Mouse (Mus musculus): ENCODE measurements around the gene Fto. TPM values are rescaled to one million over a fixed set of nuclear protein-coding genes. Genes with fewer than 3 reads are reported as not detected.

The Fto gene
- polyA plus RNA-seq, 1 experiment from 2014 or later: 62.5 TPM

- no peak for ATAC-seq (ENCODE audit: insufficient read depth, low FRiP score, low read depth)
- Histone ChIP-seq H3K9me3 (no peaks in the 10 kb centered on the region), H3K4me1 (peaks cover 12% of the 10 kb centered on the region), H3K27ac (no peak overlapping the region), H3K36me3 (0 out of 2 replicates have a peak, but pooled peaks cover 4% of the 10 kb centered on the region), H3K4me3 (replicated peaks) (no peak overlapping the region), H3K4me2 (no peak overlapping the region), H3K27me3 (replicated peaks) (no peaks in the 10 kb centered on the region), H3K9ac (no peak overlapping the region)
- WGBS: 56% methylated on average over 3 of the region's 3 CpGs
Observed at GRCm38 (mm10) chr8:91326018-91326417, 12.7 kb downstream of the Fto start.

DNA sequence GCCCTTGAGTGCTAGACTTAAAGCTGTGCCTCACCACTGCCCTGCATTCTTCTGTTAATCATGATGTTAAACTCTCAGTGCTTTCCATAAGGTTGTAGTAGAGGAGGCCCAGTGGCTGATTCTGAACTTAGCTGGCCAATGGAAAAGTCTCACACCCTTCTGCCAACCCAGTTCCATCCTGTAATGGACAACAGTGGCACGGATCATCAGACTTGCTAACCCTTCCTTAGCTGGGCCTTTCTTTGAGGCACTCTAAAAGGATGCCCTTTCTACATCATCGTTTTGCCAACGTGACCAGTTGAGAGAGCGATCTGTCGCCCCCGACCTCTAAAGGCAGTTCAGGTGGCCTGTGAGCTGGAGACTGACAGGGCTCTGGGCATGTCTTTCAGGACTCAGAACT is 13.6 kb downstream of the Fto start:
- H3K4me2 ChIP-seq: no peak overlapping the region
- ATAC-seq (ENCODE audit: insufficient read depth, low FRiP score, low read depth): no peak
- H3K27ac ChIP-seq: no peak overlapping the region
- no peaks in the 10 kb centered on the region for H3K27me3 ChIP-seq (replicated peaks)
- H3K4me3 ChIP-seq (replicated peaks): no peak overlapping the region
- 91% methylated on average over 6 of the region's 6 CpGs for WGBS
- H3K36me3 ChIP-seq: 0 out of 2 replicates have a peak, but pooled peaks cover 4% of the 10 kb centered on the region
- H3K9me3 ChIP-seq: no peaks in the 10 kb centered on the region
- no peak overlapping the region for H3K9ac ChIP-seq
- peaks cover 19% of the 10 kb centered on the region for H3K4me1 ChIP-seq

DNA sequence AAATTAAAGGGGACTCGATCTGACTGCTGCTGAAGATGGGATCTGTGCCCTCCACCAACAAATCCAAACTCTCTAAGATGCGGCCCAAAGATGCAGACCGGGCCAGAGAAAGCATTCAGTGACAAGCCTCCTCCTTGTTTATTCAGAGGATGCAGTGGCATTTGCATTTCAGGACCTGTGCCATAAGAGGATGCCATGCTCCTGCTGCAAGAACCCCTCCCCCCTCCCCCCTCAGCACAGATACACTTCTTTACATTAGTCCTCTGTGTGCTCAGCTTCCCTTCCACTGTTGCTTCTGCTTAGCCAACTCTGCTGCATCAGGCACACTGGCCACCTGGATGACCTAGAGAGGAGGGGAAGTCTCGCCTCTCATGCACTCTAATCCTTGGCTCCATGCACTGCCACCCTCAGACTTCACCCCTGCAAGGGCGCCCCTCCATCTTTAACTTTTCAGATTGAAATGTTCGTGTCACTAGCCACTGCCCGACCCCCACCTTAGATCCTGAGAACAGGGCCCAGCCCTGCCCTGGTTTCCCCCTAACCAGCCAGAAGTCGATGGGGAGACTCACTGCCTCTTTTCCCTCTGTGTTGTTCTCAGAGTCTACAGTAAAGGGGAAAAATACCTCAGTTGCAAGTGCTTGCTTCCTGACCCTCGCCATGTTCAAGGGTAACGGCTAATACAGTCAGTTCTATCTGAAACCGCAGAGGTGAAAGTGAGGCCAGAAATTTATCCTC is 14.3 kb downstream of the Fto start:
- WGBS: 83% methylated on average over 11 of the region's 11 CpGs
- Histone ChIP-seq H3K4me3 (replicated peaks) (no peak overlapping the region), H3K4me1 (peaks cover 20% of the 10 kb centered on the region), H3K9me3 (no peaks in the 10 kb centered on the region), H3K36me3 (0 out of 2 replicates have a peak, but pooled peaks cover 4% of the 10 kb centered on the region), H3K27ac (no peak overlapping the region), H3K27me3 (replicated peaks) (no peaks in the 10 kb centered on the region), H3K9ac (no peak overlapping the region), H3K4me2 (no peak overlapping the region)
- ATAC-seq (ENCODE audit: insufficient read depth, low FRiP score, low read depth): no peak

DNA sequence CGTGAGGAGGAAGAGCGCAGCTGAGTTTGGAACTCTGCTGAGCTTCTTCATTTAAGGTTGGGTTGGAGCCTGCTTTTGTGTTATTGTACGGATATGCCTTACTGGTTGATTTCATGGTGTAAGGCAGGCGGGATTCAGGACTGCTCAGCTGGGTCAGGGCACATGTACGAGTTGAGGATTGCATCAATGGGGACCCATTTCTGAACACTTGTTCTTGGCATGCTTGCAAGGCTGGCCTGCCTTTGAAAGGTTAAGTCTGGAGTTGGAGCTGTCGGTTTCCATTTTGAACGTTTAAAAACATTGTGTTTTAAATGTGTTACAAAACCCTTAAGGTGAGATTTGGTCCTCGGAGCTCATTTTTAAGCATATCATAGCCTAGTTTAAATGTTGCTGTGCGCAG is 15.7 kb downstream of the Fto start:
- H3K9me3 ChIP-seq: no peaks in the 10 kb centered on the region
- H3K36me3 ChIP-seq: 0 out of 2 replicates have a peak, but pooled peaks cover 4% of the 10 kb centered on the region
- H3K4me3 ChIP-seq (replicated peaks): no peak overlapping the region
- no peak overlapping the region for H3K9ac ChIP-seq
- WGBS: 77% methylated on average over 9 of the region's 9 CpGs
- H3K4me1 ChIP-seq: peaks cover 20% of the 10 kb centered on the region
- no peaks in the 10 kb centered on the region for H3K27me3 ChIP-seq (replicated peaks)
- H3K4me2 ChIP-seq: no peak overlapping the region
- H3K27ac ChIP-seq: no peak overlapping the region
- ATAC-seq (ENCODE audit: insufficient read depth, low FRiP score, low read depth): no peak

GRCm38 (mm10) chr8:91329461-91329850 is 16.1 kb downstream of the Fto start:
- no peak overlapping the region for H3K4me2 ChIP-seq
- H3K36me3 ChIP-seq: 0 out of 2 replicates have a peak, but pooled peaks cover 4% of the 10 kb centered on the region
- no peak overlapping the region for H3K9ac ChIP-seq
- WGBS: 43% methylated on average over 6 of the region's 6 CpGs
- H3K4me1 ChIP-seq: peaks cover 20% of the 10 kb centered on the region
- no peak for ATAC-seq (ENCODE audit: insufficient read depth, low FRiP score, low read depth)
- H3K9me3 ChIP-seq: no peaks in the 10 kb centered on the region
- H3K27me3 ChIP-seq (replicated peaks): no peaks in the 10 kb centered on the region
- no peak overlapping the region for H3K4me3 ChIP-seq (replicated peaks)
- H3K27ac ChIP-seq: no peak overlapping the region

DNA sequence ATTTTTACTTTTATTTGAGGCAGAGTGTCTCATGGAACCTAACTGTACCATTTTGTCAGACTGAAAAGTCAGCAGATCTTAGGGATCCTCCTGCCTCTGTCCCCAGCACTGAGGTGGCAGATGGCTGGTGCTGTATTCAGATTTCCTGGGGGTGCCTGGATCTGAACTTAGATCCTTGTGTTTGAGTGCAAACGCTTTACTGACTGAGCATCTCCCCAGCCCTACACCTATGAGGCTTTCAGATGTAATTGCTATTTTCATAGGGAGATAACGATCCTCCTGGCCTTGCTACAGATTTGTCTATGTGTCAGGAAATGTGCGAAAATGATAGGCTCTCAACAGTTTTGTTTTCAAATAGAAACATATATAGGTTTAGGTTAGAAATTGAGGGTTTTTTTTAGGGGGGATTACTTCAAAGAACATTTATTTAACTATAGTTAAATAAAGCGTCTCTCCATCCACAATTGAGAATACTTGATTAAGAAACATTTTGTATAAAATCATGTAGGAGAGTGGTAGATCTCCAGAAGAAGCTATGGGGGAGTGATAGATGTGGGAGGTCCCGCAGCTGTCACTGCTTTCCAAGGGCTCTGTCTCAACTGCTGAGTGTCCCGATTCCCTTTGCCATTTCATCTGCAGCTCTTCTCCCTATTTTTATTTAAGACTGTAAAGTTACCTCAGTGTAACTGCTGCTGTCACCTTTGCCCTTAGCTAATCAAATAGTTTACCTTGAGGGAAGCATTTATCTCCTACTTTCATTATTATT is 25.2 kb downstream of the Fto start:
- Histone ChIP-seq H3K27me3 (replicated peaks) (no peaks in the 10 kb centered on the region), H3K4me1 (no peaks in the 10 kb centered on the region), H3K4me2 (no peak overlapping the region), H3K9ac (no peak overlapping the region), H3K4me3 (replicated peaks) (no peak overlapping the region), H3K9me3 (no peaks in the 10 kb centered on the region), H3K36me3 (no peaks in the 10 kb centered on the region), H3K27ac (no peak overlapping the region)
- 84% methylated on average over 6 of the region's 6 CpGs for WGBS
- no peak for ATAC-seq (ENCODE audit: insufficient read depth, low FRiP score, low read depth)

- Histone ChIP-seq H3K9me3 (no peaks in the 10 kb centered on the region), H3K4me2 (no peak overlapping the region), H3K4me3 (replicated peaks) (no peak overlapping the region), H3K9ac (no peak overlapping the region), H3K36me3 (no peaks in the 10 kb centered on the region), H3K27ac (0 out of 2 replicates have a peak overlapping the region, but pooled peaks have one; percentile 1), H3K4me1 (no peaks in the 10 kb centered on the region), H3K27me3 (replicated peaks) (no peaks in the 10 kb centered on the region)
- ATAC-seq (ENCODE audit: insufficient read depth, low FRiP score, low read depth): no peak
- 78% methylated on average over 8 of the region's 8 CpGs for WGBS
Observed at GRCm38 (mm10) chr8:91339651-91340050, 26.3 kb downstream of the Fto start.

- WGBS: 43% methylated on average over 1 of the region's 1 CpGs
- H3K27me3 ChIP-seq (replicated peaks): no peaks in the 10 kb centered on the region
- no peak for ATAC-seq (ENCODE audit: insufficient read depth, low FRiP score, low read depth)
Observed at GRCm38 (mm10) chr8:91340746-91341145, 27.4 kb downstream of the Fto start.

DNA sequence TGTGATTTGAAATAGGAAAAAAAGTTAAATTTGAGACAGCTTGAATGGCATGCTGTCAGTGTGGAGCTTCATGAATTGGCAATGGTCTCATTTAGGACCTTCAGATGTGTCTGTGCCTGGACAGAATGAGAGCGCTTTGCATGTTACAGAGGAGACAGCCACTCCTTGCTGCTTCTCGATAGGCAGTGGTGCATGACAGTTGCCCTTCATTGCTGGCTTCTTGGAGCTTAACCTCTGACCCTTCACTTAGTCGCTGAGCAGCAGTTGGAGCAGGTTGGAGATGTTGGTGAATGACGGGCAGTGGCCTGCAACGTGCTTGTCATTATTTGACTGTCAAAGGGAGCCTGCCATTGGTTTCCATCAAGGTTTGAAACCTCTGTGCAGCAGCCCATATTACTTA is 28.9 kb downstream of the Fto start:
- ATAC-seq (ENCODE audit: insufficient read depth, low FRiP score, low read depth): no peak
- no peaks in the 10 kb centered on the region for H3K27me3 ChIP-seq (replicated peaks)
- no peak overlapping the region for H3K27ac ChIP-seq
- WGBS: 51% methylated on average over 5 of the region's 5 CpGs
- H3K4me1 ChIP-seq: no peaks in the 10 kb centered on the region
- H3K4me3 ChIP-seq (replicated peaks): no peak overlapping the region
- no peak overlapping the region for H3K4me2 ChIP-seq
- H3K9me3 ChIP-seq: no peaks in the 10 kb centered on the region
- no peak overlapping the region for H3K9ac ChIP-seq
- H3K36me3 ChIP-seq: no peaks in the 10 kb centered on the region

More at GRCm38 (mm10) chr8:91340746-91341145, 27.4 kb downstream of the Fto start:
- H3K4me2 ChIP-seq: no peak overlapping the region
- no peaks in the 10 kb centered on the region for H3K9me3 ChIP-seq
- no peaks in the 10 kb centered on the region for H3K36me3 ChIP-seq
- no peak overlapping the region for H3K4me3 ChIP-seq (replicated peaks)
- H3K4me1 ChIP-seq: no peaks in the 10 kb centered on the region
- no peak overlapping the region for H3K9ac ChIP-seq
- H3K27ac ChIP-seq: no peak overlapping the region

- Histone ChIP-seq H3K27me3 (replicated peaks) (no peaks in the 10 kb centered on the region), H3K4me3 (replicated peaks) (no peak overlapping the region), H3K36me3 (no peaks in the 10 kb centered on the region), H3K27ac (no peak overlapping the region), H3K4me2 (no peak overlapping the region), H3K9me3 (no peaks in the 10 kb centered on the region), H3K9ac (no peak overlapping the region), H3K4me1 (no peaks in the 10 kb centered on the region)
- 73% methylated on average over 5 of the region's 5 CpGs for WGBS
- ATAC-seq (ENCODE audit: insufficient read depth, low FRiP score, low read depth): no peak
Observed at GRCm38 (mm10) chr8:91342798-91343197, 29.5 kb downstream of the Fto start.

GRCm38 (mm10) chr8:91344659-91345058 is 31.3 kb downstream of the Fto start:
- Histone ChIP-seq H3K27me3 (replicated peaks) (no peaks in the 10 kb centered on the region), H3K9me3 (no peaks in the 10 kb centered on the region), H3K9ac (no peak overlapping the region), H3K4me1 (no peaks in the 10 kb centered on the region; the same call in 1 of the 2 replicates), H3K4me2 (no peak overlapping the region), H3K4me3 (replicated peaks) (no peak overlapping the region), H3K36me3 (no peaks in the 10 kb centered on the region), H3K27ac (no peak overlapping the region)
- ATAC-seq (ENCODE audit: insufficient read depth, low FRiP score, low read depth): no peak
- WGBS: 84% methylated on average over 11 of the region's 11 CpGs

DNA sequence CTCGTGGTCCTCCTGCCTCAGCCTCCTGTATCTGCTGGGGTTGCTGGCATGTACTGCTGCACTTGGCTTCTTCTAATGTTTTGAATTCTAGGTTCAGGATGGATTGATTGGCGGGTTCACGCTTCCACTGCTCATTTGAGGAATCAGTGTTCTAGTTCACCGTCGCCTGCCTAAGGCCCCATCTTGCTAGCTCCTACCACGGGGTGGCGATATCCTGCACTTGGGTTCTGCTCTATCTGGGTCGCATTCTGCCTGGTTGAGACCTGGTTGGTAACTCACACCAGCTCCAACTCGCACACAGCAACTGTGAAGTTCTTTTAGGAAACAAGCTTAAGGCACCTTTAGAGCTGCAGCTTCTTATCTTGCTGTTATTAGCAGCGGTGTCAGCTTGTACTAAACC is 33.8 kb downstream of the Fto start:
- H3K27me3 ChIP-seq (replicated peaks): no peaks in the 10 kb centered on the region
- no peaks in the 10 kb centered on the region for H3K9me3 ChIP-seq
- H3K9ac ChIP-seq: no peak overlapping the region
- ATAC-seq (ENCODE audit: insufficient read depth, low FRiP score, low read depth): no peak
- H3K4me1 ChIP-seq: peaks cover 8% of the 10 kb centered on the region; the same call in 1 of the 2 replicates
- 79% methylated on average over 10 of the region's 10 CpGs for WGBS
- H3K27ac ChIP-seq: no peak overlapping the region
- H3K4me3 ChIP-seq (replicated peaks): no peak overlapping the region
- no peaks in the 10 kb centered on the region for H3K36me3 ChIP-seq
- no peak overlapping the region for H3K4me2 ChIP-seq

All from stomach, embryonic 15.5 days (tissue).